Mouse (Mus musculus): ENCODE measurements around the gene Prss22.

- TF ChIP-seq POLR2A (IDR thresholded peaks at IDR 0.05; ENCODE audit: insufficient read length, low read depth) (no peak), POLR2AphosphoS2 (IDR thresholded peaks at IDR 0.05; ENCODE audit: insufficient read length, low read depth) (no peak), MAX (IDR thresholded peaks at IDR 0.05; ENCODE audit: low read depth) (no peak), USF1 (IDR thresholded peaks at IDR 0.05; ENCODE audit: low read depth) (no peak), TCF12 (IDR thresholded peaks at IDR 0.05; ENCODE audit: insufficient read depth, poor library complexity, severe bottlenecking) (no peak), E2F4 (IDR thresholded peaks at IDR 0.05; ENCODE audit: insufficient read depth) (no peak), SRF (IDR thresholded peaks at IDR 0.05; ENCODE audit: control insufficient read depth, insufficient read length, low read depth) (no peak), TCF3 (IDR thresholded peaks at IDR 0.05; ENCODE audit: insufficient read length, low read depth) (no peak), MYOG (IDR thresholded peaks at IDR 0.05; ENCODE audit: control insufficient read depth in 1 of 3, insufficient read depth in 1 of 3, insufficient read length in 2 of 3, low read depth in 2 of 3) (no peak)
Observed at GRCm38 (mm10) chr17:23982912-23983311, 15.0 kb downstream of the Prss22 start.

All from myocyte (in vitro differentiated cells).